Mouse (Mus musculus) large intestine, adult 2 months (tissue): ENCODE results near the gene Adarb1. TPM values are rescaled to one million over a fixed set of nuclear protein-coding genes. Genes with fewer than 3 reads are reported as not detected.

Experiments
- DNase-seq: peaks from one replicate; pipeline ENCODE4 v3.0.0-alpha.2; 2012; ENCODE audit warnings: low read depth, low spot score
- WGBS: fragments of 180-500 bp; shearing (Covaris S2); methylation state at CpG from one replicate; pipeline ENCODE4 v1.1.7; 2018; 5-methylcytosine and 5-hydroxymethylcytosine counted together
- polyA plus RNA-seq: library from polyadenylated mRNA; depleted of rRNA; stranded (reverse); fragments of >200 nt; gene quantifications from 2 replicates; pipeline ENCODE4 v1.2.3, GENCODE M21; 2012; rRNA removed

Gene Adarb1
- 0.63 and 1.2 TPM in 2 replicates for polyA plus RNA-seq

GRCm38 (mm10) chr10:77418138-77418537 lies at the start of gene Adarb1:
Gene Adarb1 (minus strand): TSS chr10:77418270.
- peak; percentile 46 for DNase-seq
- WGBS = under 1% methylated on average over 57 of the region's 57 CpGs

GRCm38 (mm10) chr10:77467407-77467806 lies 49.3 kb upstream of the Adarb1 start:
- 91% methylated on average over 6 of the region's 6 CpGs for WGBS
- DNase-seq = no peak

GRCm38 (mm10) chr10:77465902-77466301 lies 47.8 kb upstream of the Adarb1 start:
- no peak for DNase-seq
- 58% methylated on average over 5 of the region's 5 CpGs for WGBS

GRCm38 (mm10) chr10:77464181-77464936 lies 46.3 kb upstream of the Adarb1 start:
- DNase-seq = no peak
- 43% methylated on average over 10 of the region's 10 CpGs for WGBS

- 89% methylated on average over 8 of the region's 8 CpGs for WGBS
- no peak for DNase-seq
Measured at GRCm38 (mm10) chr10:77461161-77461560, 43.1 kb upstream of the Adarb1 start.

GRCm38 (mm10) chr10:77457701-77458100 lies 39.6 kb upstream of the Adarb1 start:
- no peak for DNase-seq

GRCm38 (mm10) chr10:77456507-77456906 lies 38.4 kb upstream of the Adarb1 start:
- WGBS = 63% methylated on average over 7 of the region's 7 CpGs
- DNase-seq = no peak

More at GRCm38 (mm10) chr10:77457701-77458100, 39.6 kb upstream of the Adarb1 start:
- 76% methylated on average over 3 of the region's 3 CpGs for WGBS

GRCm38 (mm10) chr10:77455251-77456010 lies 37.4 kb upstream of the Adarb1 start:
- DNase-seq = no peak
- 70% methylated on average over 14 of the region's 14 CpGs for WGBS

- 79% methylated on average over 6 of the region's 6 CpGs for WGBS
- DNase-seq = no peak
Measured at GRCm38 (mm10) chr10:77454795-77455194, 36.7 kb upstream of the Adarb1 start.

- no peak for DNase-seq
- WGBS = 81% methylated on average over 4 of the region's 4 CpGs
Measured at GRCm38 (mm10) chr10:77451822-77452221, 33.8 kb upstream of the Adarb1 start.

GRCm38 (mm10) chr10:77450159-77450464 lies 32.0 kb upstream of the Adarb1 start:
- DNase-seq = no peak

GRCm38 (mm10) chr10:77449315-77450158 lies 31.5 kb upstream of the Adarb1 start:
- no peak for DNase-seq
- 29% methylated on average over 23 of the region's 23 CpGs for WGBS

GRCm38 (mm10) chr10:77448698-77449247 lies 30.7 kb upstream of the Adarb1 start:
- WGBS = 48% methylated on average over 6 of the region's 6 CpGs
- DNase-seq = no peak

- no peak for DNase-seq
- 87% methylated on average over 7 of the region's 7 CpGs for WGBS
Measured at GRCm38 (mm10) chr10:77448209-77448608, 30.1 kb upstream of the Adarb1 start.

- DNase-seq = no peak
- 33% methylated on average over 2 of the region's 2 CpGs for WGBS
Measured at GRCm38 (mm10) chr10:77447755-77448154, 29.7 kb upstream of the Adarb1 start.

- WGBS = 83% methylated on average over 4 of the region's 4 CpGs
- no peak for DNase-seq
Measured at GRCm38 (mm10) chr10:77442250-77442649, 24.2 kb upstream of the Adarb1 start.

- 56% methylated on average over 3 of the region's 3 CpGs for WGBS
- no peak for DNase-seq
Measured at GRCm38 (mm10) chr10:77441812-77442211, 23.7 kb upstream of the Adarb1 start.

GRCm38 (mm10) chr10:77440841-77441755 lies 23.0 kb upstream of the Adarb1 start:
- 32% methylated on average over 19 of the region's 19 CpGs for WGBS
- no peak for DNase-seq

- 46% methylated on average over 6 of the region's 6 CpGs for WGBS
- DNase-seq = no peak
Measured at GRCm38 (mm10) chr10:77440286-77440685, 22.2 kb upstream of the Adarb1 start.
